Mouse (Mus musculus): ENCODE results near the gene Cntn5. TPM values are rescaled to one million over a fixed set of nuclear protein-coding genes. Genes with fewer than 3 reads are reported as not detected.

The Cntn5 gene
- polyA plus RNA-seq, 1 experiment, result not detected

DNA sequence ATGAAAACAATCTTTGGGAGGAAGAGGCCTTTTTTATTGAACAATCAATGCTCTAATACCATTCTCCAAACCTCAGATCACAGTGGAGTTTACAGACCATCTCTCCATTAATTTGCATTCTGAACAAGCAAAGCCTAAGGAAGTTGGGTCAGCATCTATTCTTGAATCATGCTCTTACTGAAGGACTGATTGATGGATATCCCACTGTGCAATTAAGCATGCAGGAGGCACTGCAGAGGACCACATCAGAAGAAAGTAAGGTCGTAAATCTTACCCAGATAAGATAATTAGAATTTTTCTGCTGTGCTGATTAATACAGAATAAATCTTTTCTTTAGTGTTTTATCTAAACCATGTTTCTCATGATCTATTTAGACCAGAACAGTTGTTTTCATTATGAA lies 536.2 kb downstream of the Cntn5 start:
- Histone ChIP-seq H3K4me2 (ENCODE audit: low read depth) (no peak overlapping the region), H3ac (ENCODE audit: control insufficient read depth, insufficient read length) (no peak overlapping the region), H3K27me3 (ENCODE audit: control insufficient read depth, insufficient read depth, insufficient read length) (no peaks in the 10 kb centered on the region), H3K79me2 (ENCODE audit: control insufficient read depth, insufficient read depth) (no peaks in the 10 kb centered on the region), H3K36me3 (ENCODE audit: control insufficient read depth, insufficient read depth) (no peaks in the 10 kb centered on the region), H3K4me3 (no peak overlapping the region)
- TF ChIP-seq USF1 (IDR thresholded peaks at IDR 0.05; ENCODE audit: low read depth), result no peak
- TF ChIP-seq MYOG (IDR thresholded peaks at IDR 0.05; ENCODE audit: control insufficient read depth in 1 of 3, insufficient read depth in 1 of 3, insufficient read length in 2 of 3, low read depth in 2 of 3), result no peak
- TF ChIP-seq TCF3 (IDR thresholded peaks at IDR 0.05; ENCODE audit: insufficient read length, low read depth), result no peak
- no peak for TF ChIP-seq POLR2AphosphoS2 (IDR thresholded peaks at IDR 0.05; ENCODE audit: insufficient read length, low read depth)
- no peak for TF ChIP-seq POLR2A (IDR thresholded peaks at IDR 0.05; ENCODE audit: insufficient read length, low read depth)

DNA sequence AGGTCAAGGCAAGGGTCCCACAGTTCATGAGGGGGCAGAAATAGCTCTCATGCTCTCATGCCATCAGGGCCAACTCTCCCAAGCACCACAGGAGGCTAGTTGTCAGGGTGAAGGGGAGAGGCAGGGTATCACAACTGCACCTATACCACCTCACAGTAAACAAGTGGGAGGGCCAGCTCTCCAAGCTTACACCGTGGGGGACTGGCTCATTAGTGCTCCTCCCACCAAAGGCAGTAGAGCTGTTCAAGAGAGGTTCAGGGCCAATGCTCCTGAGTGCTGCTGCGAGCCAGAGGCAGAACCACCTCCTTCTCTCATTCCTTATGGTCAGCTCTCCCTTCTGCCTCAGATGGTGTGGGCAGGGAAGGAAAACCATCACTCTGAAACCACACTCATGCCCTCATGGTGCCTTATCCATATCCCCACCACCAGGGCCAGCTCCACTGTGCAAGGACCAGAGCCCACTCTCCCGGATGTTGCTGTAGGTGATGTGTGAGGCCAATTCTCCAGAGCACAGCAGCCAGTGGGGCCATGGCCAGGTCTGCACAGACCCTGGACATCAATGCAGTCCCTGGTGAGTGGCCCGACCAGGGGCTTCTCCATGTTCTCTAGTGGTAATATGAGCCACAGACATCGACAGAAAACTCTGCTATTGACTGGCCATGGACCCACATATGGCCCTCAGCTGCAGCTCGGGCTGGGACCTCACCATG lies 538.2 kb downstream of the Cntn5 start:
- H3K4me2 ChIP-seq (ENCODE audit: low read depth), result no peak overlapping the region
- no peaks in the 10 kb centered on the region for H3K36me3 ChIP-seq (ENCODE audit: control insufficient read depth, insufficient read depth)

GRCm38 (mm10) chr9:10350909-10351655 lies 553.5 kb downstream of the Cntn5 start:
- H3K4me3 ChIP-seq, result no peak overlapping the region
- TF ChIP-seq SRF (IDR thresholded peaks at IDR 0.05; ENCODE audit: control insufficient read depth, insufficient read length, low read depth), result no peak
- no peak for TF ChIP-seq POLR2AphosphoS2 (IDR thresholded peaks at IDR 0.05; ENCODE audit: insufficient read length, low read depth)
- no peak for TF ChIP-seq TCF12 (IDR thresholded peaks at IDR 0.05; ENCODE audit: insufficient read depth, poor library complexity, severe bottlenecking)
- TF ChIP-seq MAX (IDR thresholded peaks at IDR 0.05; ENCODE audit: low read depth), result no peak
- no peak for TF ChIP-seq TCF3 (IDR thresholded peaks at IDR 0.05; ENCODE audit: insufficient read length, low read depth)
- TF ChIP-seq E2F4 (IDR thresholded peaks at IDR 0.05; ENCODE audit: insufficient read depth), result no peak
- TF ChIP-seq REST (IDR thresholded peaks at IDR 0.05; ENCODE audit: insufficient read depth, insufficient read length), result no peak
- TF ChIP-seq USF1 (IDR thresholded peaks at IDR 0.05; ENCODE audit: low read depth), result no peak
- no peak for TF ChIP-seq POLR2A (IDR thresholded peaks at IDR 0.05; ENCODE audit: insufficient read length, low read depth)
- TF ChIP-seq CEBPB (IDR thresholded peaks at IDR 0.05; ENCODE audit: insufficient read depth, poor library complexity, severe bottlenecking), result no peak
- no peak for TF ChIP-seq MYOG (IDR thresholded peaks at IDR 0.05; ENCODE audit: control insufficient read depth in 1 of 3, insufficient read depth in 1 of 3, insufficient read length in 2 of 3, low read depth in 2 of 3)
- no peak for TF ChIP-seq MYOD1 (IDR thresholded peaks at IDR 0.05; ENCODE audit: control insufficient read depth in 1 of 3, insufficient read length in 2 of 3, low read depth in 2 of 3)
- no peak overlapping the region for H3K4me2 ChIP-seq (ENCODE audit: low read depth)
- no peaks in the 10 kb centered on the region for H3K27me3 ChIP-seq (ENCODE audit: control insufficient read depth, insufficient read depth, insufficient read length)
- H3K36me3 ChIP-seq (ENCODE audit: control insufficient read depth, insufficient read depth), result no peaks in the 10 kb centered on the region
- H3K79me2 ChIP-seq (ENCODE audit: control insufficient read depth, insufficient read depth), result no peaks in the 10 kb centered on the region
- H3ac ChIP-seq (ENCODE audit: control insufficient read depth, insufficient read length), result no peak overlapping the region

More for the DNA sequence above, 538.2 kb downstream of the Cntn5 start:
- no peaks in the 10 kb centered on the region for H3K27me3 ChIP-seq (ENCODE audit: control insufficient read depth, insufficient read depth, insufficient read length)
- TF ChIP-seq POLR2A (IDR thresholded peaks at IDR 0.05; ENCODE audit: insufficient read length, low read depth) (no peak), USF1 (IDR thresholded peaks at IDR 0.05; ENCODE audit: low read depth) (no peak), CEBPB (IDR thresholded peaks at IDR 0.05; ENCODE audit: insufficient read depth, poor library complexity, severe bottlenecking) (no peak), MAX (IDR thresholded peaks at IDR 0.05; ENCODE audit: low read depth) (no peak), MYOD1 (IDR thresholded peaks at IDR 0.05; ENCODE audit: control insufficient read depth in 1 of 3, insufficient read length in 2 of 3, low read depth in 2 of 3) (no peak), SRF (IDR thresholded peaks at IDR 0.05; ENCODE audit: control insufficient read depth, insufficient read length, low read depth) (no peak), POLR2AphosphoS2 (IDR thresholded peaks at IDR 0.05; ENCODE audit: insufficient read length, low read depth) (no peak), TCF12 (IDR thresholded peaks at IDR 0.05; ENCODE audit: insufficient read depth, poor library complexity, severe bottlenecking) (no peak), MYOG (IDR thresholded peaks at IDR 0.05; ENCODE audit: control insufficient read depth in 1 of 3, insufficient read depth in 1 of 3, insufficient read length in 2 of 3, low read depth in 2 of 3) (no peak)
- H3K79me2 ChIP-seq (ENCODE audit: control insufficient read depth, insufficient read depth), result no peaks in the 10 kb centered on the region
- no peak overlapping the region for H3K4me3 ChIP-seq
- H3ac ChIP-seq (ENCODE audit: control insufficient read depth, insufficient read length), result no peak overlapping the region

- no peak overlapping the region for H3K4me3 ChIP-seq
- no peaks in the 10 kb centered on the region for H3K36me3 ChIP-seq (ENCODE audit: control insufficient read depth, insufficient read depth)
- H3K4me2 ChIP-seq (ENCODE audit: low read depth), result no peak overlapping the region
- no peak overlapping the region for H3ac ChIP-seq (ENCODE audit: control insufficient read depth, insufficient read length)
- H3K27me3 ChIP-seq (ENCODE audit: control insufficient read depth, insufficient read depth, insufficient read length), result no peaks in the 10 kb centered on the region
- TF ChIP-seq CEBPB (IDR thresholded peaks at IDR 0.05; ENCODE audit: insufficient read depth, poor library complexity, severe bottlenecking), result no peak
- TF ChIP-seq E2F4 (IDR thresholded peaks at IDR 0.05; ENCODE audit: insufficient read depth), result no peak
- TF ChIP-seq MAX (IDR thresholded peaks at IDR 0.05; ENCODE audit: low read depth), result no peak
- no peak for TF ChIP-seq REST (IDR thresholded peaks at IDR 0.05; ENCODE audit: insufficient read depth, insufficient read length)
- no peak for TF ChIP-seq USF1 (IDR thresholded peaks at IDR 0.05; ENCODE audit: low read depth)
- no peak for TF ChIP-seq POLR2AphosphoS2 (IDR thresholded peaks at IDR 0.05; ENCODE audit: insufficient read length, low read depth)
- TF ChIP-seq TCF3 (IDR thresholded peaks at IDR 0.05; ENCODE audit: insufficient read length, low read depth), result no peak
- TF ChIP-seq MYOD1 (IDR thresholded peaks at IDR 0.05; ENCODE audit: control insufficient read depth in 1 of 3, insufficient read length in 2 of 3, low read depth in 2 of 3), result no peak
- TF ChIP-seq TCF12 (IDR thresholded peaks at IDR 0.05; ENCODE audit: insufficient read depth, poor library complexity, severe bottlenecking), result no peak
- TF ChIP-seq POLR2A (IDR thresholded peaks at IDR 0.05; ENCODE audit: insufficient read length, low read depth), result no peak
- TF ChIP-seq MYOG (IDR thresholded peaks at IDR 0.05; ENCODE audit: control insufficient read depth in 1 of 3, insufficient read depth in 1 of 3, insufficient read length in 2 of 3, low read depth in 2 of 3), result no peak
- TF ChIP-seq SRF (IDR thresholded peaks at IDR 0.05; ENCODE audit: control insufficient read depth, insufficient read length, low read depth), result no peak
- no peaks in the 10 kb centered on the region for H3K79me2 ChIP-seq (ENCODE audit: control insufficient read depth, insufficient read depth)
Observed at GRCm38 (mm10) chr9:10348741-10349140, 555.8 kb downstream of the Cntn5 start.

Measured in myocyte (in vitro differentiated cells).